In genomic region chr19:45224286-45224559, GRCm38 (mm10) we compare ENCODE assay signal across 14 mouse cellular contexts. TPM values are rescaled to one million over a fixed set of nuclear protein-coding genes. Genes with fewer than 3 reads are reported as not detected.
DNase-seq lines count a peak whose midpoint lies in the region; ATAC-seq lines count a peak whose summit lies in the region.
"Had no signal": no experiment of that assay in that cellular context is flagged by ENCODE, and none has a peak within 500 bp of the region (broad histone marks: within the 10 kb centered on the region; RNA-seq: fewer than 3 reads in every experiment).

No protein-coding gene starts in this region.

- H3K9ac ChIP-seq in heart, embryonic 14.5 days (ENCODE audit: low read length): no peak overlapping the region
- no peak overlapping the region for H3K9ac ChIP-seq in midbrain, embryonic 12.5 days (replicated peaks)
- H3K9ac ChIP-seq in midbrain, embryonic 15.5 days: no peak overlapping the region
- no peak overlapping the region for H3K9ac ChIP-seq in embryonic facial prominence, embryonic 14.5 days (ENCODE audit: low read depth, low read length)
- no peak overlapping the region for H3K9ac ChIP-seq in neural tube, embryonic 13.5 days

- 3% methylated on average over 6 of the region's 6 CpGs for WGBS in heart, embryonic 14.5 days
- 0% methylated on average over 6 of the region's 6 CpGs for WGBS in midbrain, embryonic 12.5 days
- 2% methylated on average over 6 of the region's 6 CpGs for WGBS in midbrain, embryonic 15.5 days
- 5% methylated on average over 6 of the region's 6 CpGs for WGBS in embryonic facial prominence, embryonic 14.5 days
- 0% methylated on average over 6 of the region's 6 CpGs for WGBS in neural tube, embryonic 13.5 days

- H3K4me2 ChIP-seq in heart, embryonic 14.5 days (ENCODE audit: low read length): peak overlapping the region; percentile 58
- H3K4me2 ChIP-seq in midbrain, embryonic 12.5 days (replicated peaks): 0 out of 2 replicates have a peak overlapping the region, but pooled peaks have one; percentile 5
- H3K4me2 ChIP-seq in midbrain, embryonic 15.5 days: no peak overlapping the region; the same call in 1 of the 2 replicates
- peak overlapping the region; percentile 21; the same call in 1 of the 2 replicates for H3K4me2 ChIP-seq in embryonic facial prominence, embryonic 14.5 days (ENCODE audit: low read depth, low read length)
- peak overlapping the region; percentile 44 for H3K4me2 ChIP-seq in neural tube, embryonic 13.5 days

- ATAC-seq in heart, embryonic 14.5 days (ENCODE audit: insufficient number of reproducible peaks, insufficient read depth, low FRiP score, low read depth): no peak
- no peak for ATAC-seq in midbrain, embryonic 12.5 days (ENCODE audit: low FRiP score, low read depth)
- no peak for ATAC-seq in midbrain, embryonic 15.5 days (replicated peaks)
- no peak for ATAC-seq in embryonic facial prominence, embryonic 14.5 days (ENCODE audit: low read depth)
- ATAC-seq in neural tube, embryonic 13.5 days (ENCODE audit: low read depth): no peak
- no peak for ATAC-seq in cerebellum, adult (ENCODE audit: insufficient number of reproducible peaks, low FRiP score, low TSS enrichment)

- no peaks in the 10 kb centered on the region for H3K36me3 ChIP-seq in heart, embryonic 14.5 days (ENCODE audit: control insufficient read depth, insufficient read depth, low read length)
- H3K36me3 ChIP-seq in midbrain, embryonic 12.5 days: no peaks in the 10 kb centered on the region
- no peaks in the 10 kb centered on the region for H3K36me3 ChIP-seq in midbrain, embryonic 15.5 days (replicated peaks)
- H3K36me3 ChIP-seq in embryonic facial prominence, embryonic 14.5 days (ENCODE audit: control insufficient read depth, insufficient read depth, low read length): no peaks in the 10 kb centered on the region
- H3K36me3 ChIP-seq in neural tube, embryonic 13.5 days: no peaks in the 10 kb centered on the region

- H3K4me3 ChIP-seq in heart, embryonic 14.5 days (ENCODE audit: control insufficient read depth in 1 of 2, insufficient read depth in 1 of 2, low read depth in 1 of 2, low read length in 2 of 2): peak overlapping the region in 1 of 2 experiments; percentile 25; a peak in 1 of 4 replicates
- H3K4me3 ChIP-seq in midbrain, embryonic 12.5 days: peak overlapping the region; percentile 6; the same call in 1 of the 2 replicates
- no peak overlapping the region for H3K4me3 ChIP-seq in midbrain, embryonic 15.5 days
- 0 out of 2 replicates have a peak overlapping the region, but pooled peaks have one; percentile 13 for H3K4me3 ChIP-seq in embryonic facial prominence, embryonic 14.5 days (ENCODE audit: low read depth, low read length)
- 0 out of 2 replicates have a peak overlapping the region, but pooled peaks have one; percentile 11 for H3K4me3 ChIP-seq in neural tube, embryonic 13.5 days

- H3K4me1 ChIP-seq in heart, embryonic 14.5 days (ENCODE audit: control insufficient read depth in 2 of 2, insufficient read depth in 2 of 2, low read length in 2 of 2): peaks cover 0 to 8% of the 10 kb centered on the region in 2 experiments; a peak in 2 of 4 replicates
- peaks cover 11% of the 10 kb centered on the region for H3K4me1 ChIP-seq in midbrain, embryonic 12.5 days
- H3K4me1 ChIP-seq in midbrain, embryonic 15.5 days: peaks cover 16% of the 10 kb centered on the region
- no peaks in the 10 kb centered on the region for H3K4me1 ChIP-seq in embryonic facial prominence, embryonic 14.5 days (ENCODE audit: control insufficient read depth, insufficient read depth, low read length)
- H3K4me1 ChIP-seq in neural tube, embryonic 13.5 days (replicated peaks): peaks cover 83% of the 10 kb centered on the region

- H3K9me3 ChIP-seq in heart, embryonic 14.5 days (ENCODE audit: control insufficient read depth, low read length): no peaks in the 10 kb centered on the region
- H3K9me3 ChIP-seq in midbrain, embryonic 12.5 days: no peaks in the 10 kb centered on the region
- H3K9me3 ChIP-seq in midbrain, embryonic 15.5 days: no peaks in the 10 kb centered on the region
- no peaks in the 10 kb centered on the region for H3K9me3 ChIP-seq in embryonic facial prominence, embryonic 14.5 days (ENCODE audit: control insufficient read depth, low read length)
- H3K9me3 ChIP-seq in neural tube, embryonic 13.5 days: no peaks in the 10 kb centered on the region

- no peak for DNase-seq in heart, adult 9 months (ENCODE audit: low spot score in 2 of 2)
- DNase-seq in embryonic facial prominence, embryonic 14.5 days (ENCODE audit: low spot score): no peak
- no peak for DNase-seq in T-cell, adult 2 months (ENCODE audit: low spot score)
- DNase-seq: adrenal gland, adult 8-10 months; kidney, postnatal 25 days; right cerebral cortex, postnatal 25 days; thymus, adult 18-20 months had no signal

- H3K27ac ChIP-seq in heart, embryonic 14.5 days (replicated peaks in 1 of 2; ENCODE audit: control insufficient read depth in 1 of 2, insufficient read depth in 1 of 2, low read depth in 2 of 2, low read length in 2 of 2): no peak overlapping the region
- H3K27ac ChIP-seq in midbrain, embryonic 12.5 days (replicated peaks): no peak overlapping the region
- H3K27ac ChIP-seq in midbrain, embryonic 15.5 days: no peak overlapping the region
- no peak overlapping the region for H3K27ac ChIP-seq in embryonic facial prominence, embryonic 14.5 days (replicated peaks; ENCODE audit: low read depth, low read length)
- peak overlapping the region; percentile 76 for H3K27ac ChIP-seq in neural tube, embryonic 13.5 days (replicated peaks)

- H3K27me3 ChIP-seq in heart, embryonic 14.5 days (ENCODE audit: control insufficient read depth, insufficient read depth, low read length): peaks cover 84% of the 10 kb centered on the region
- H3K27me3 ChIP-seq in midbrain, embryonic 12.5 days: peaks cover 93% of the 10 kb centered on the region
- H3K27me3 ChIP-seq in midbrain, embryonic 15.5 days (replicated peaks): peaks cover 85% of the 10 kb centered on the region
- peaks cover 84% of the 10 kb centered on the region for H3K27me3 ChIP-seq in embryonic facial prominence, embryonic 14.5 days (replicated peaks; ENCODE audit: control insufficient read depth, insufficient read depth, low read length)
- H3K27me3 ChIP-seq in neural tube, embryonic 13.5 days: peaks cover 86% of the 10 kb centered on the region

RNA-seq across cellular contexts. Expression of gene Lbx1, which starts 11.4 kb away (rescaled TPM):
- not detected in 2 replicates for polyA plus RNA-seq in heart, embryonic 14.5 days (2014; fragmentation: Nextera tagmentation; extraction: Ambion mirVana)
- 0.06 and 0.12 TPM in 2 replicates for polyA plus RNA-seq in midbrain, embryonic 12.5 days (2016; fragmentation: Nextera tagmentation; extraction: Ambion mirVana)
- polyA plus RNA-seq in midbrain, embryonic 15.5 days (2015; fragmentation: Nextera tagmentation; extraction: Ambion mirVana): 0.06 and 0.09 TPM in 2 replicates
- polyA plus RNA-seq in embryonic facial prominence, embryonic 14.5 days (2014; fragmentation: Nextera tagmentation; extraction: Ambion mirVana): 1.6 and 2.0 TPM in 2 replicates
- polyA plus RNA-seq in neural tube, embryonic 13.5 days (2015; fragmentation: Nextera tagmentation; extraction: Ambion mirVana): 16.0 and 16.9 TPM in 2 replicates
- polyA plus RNA-seq: liver, adult 2 months; lung, embryonic 16.5 days had no signal
